ENCODE assay signal across 32 mouse cellular contexts in the genomic region with DNA sequence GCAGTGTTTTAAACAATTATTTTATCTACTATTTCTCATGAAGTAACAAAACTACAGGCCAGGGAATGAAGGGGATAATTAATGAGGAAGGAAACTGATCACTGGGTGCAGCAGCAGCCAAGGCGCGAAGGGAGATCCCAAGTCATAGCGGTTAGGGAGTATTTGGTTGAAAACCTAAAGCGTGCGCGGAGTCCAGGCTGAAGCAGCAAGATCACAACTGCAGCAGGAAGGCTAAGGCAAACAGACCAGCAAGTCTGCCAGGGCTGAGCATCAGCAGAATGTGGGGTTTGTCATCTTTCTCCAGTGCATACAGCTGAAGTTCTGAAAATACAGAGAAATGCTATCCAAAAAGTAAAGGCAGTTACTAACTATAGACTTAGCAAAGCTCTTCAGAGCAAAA.
A peak's percentile ranks its signal among the peaks of the same experiment; 100 is the strongest.
DNase-seq lines count a peak whose midpoint lies in the region; ATAC-seq lines count a peak whose summit lies in the region.
"Had no signal": no experiment of that assay in that cellular context is flagged by ENCODE, and none has a peak within 500 bp of the region (broad histone marks: within the 10 kb centered on the region; RNA-seq: fewer than 3 reads in every experiment).

No protein-coding gene starts in this region.

- no peaks in the 10 kb centered on the region for H3K36me3 ChIP-seq in heart, embryonic 11.5 days (ENCODE audit: control insufficient read depth, insufficient read depth, low read length)
- H3K36me3 ChIP-seq in midbrain, embryonic 11.5 days (ENCODE audit: control insufficient read depth, insufficient read depth, low read length): no peaks in the 10 kb centered on the region
- no peaks in the 10 kb centered on the region for H3K36me3 ChIP-seq in midbrain, embryonic 15.5 days (replicated peaks)
- H3K36me3 ChIP-seq in embryonic facial prominence, embryonic 14.5 days (ENCODE audit: control insufficient read depth, insufficient read depth, low read length): no peaks in the 10 kb centered on the region
- H3K36me3 ChIP-seq in stomach, embryonic 15.5 days: no peaks in the 10 kb centered on the region
- no peaks in the 10 kb centered on the region for H3K36me3 ChIP-seq in hindbrain, embryonic 13.5 days
- H3K36me3 ChIP-seq: embryonic facial prominence, embryonic 13.5 days; forebrain, embryonic 12.5 days; G1E; heart, embryonic 13.5 days; hindbrain, embryonic 10.5 days; kidney, embryonic 15.5 days; liver, embryonic 15.5 days; lung, embryonic 15.5 days; midbrain, embryonic 13.5 days; neural tube, embryonic 15.5 days had no signal

- ATAC-seq in heart, embryonic 11.5 days (replicated peaks; ENCODE audit: insufficient number of reproducible peaks, low FRiP score, low TSS enrichment): no peak
- no peak for ATAC-seq in midbrain, embryonic 11.5 days (ENCODE audit: low FRiP score)
- ATAC-seq in midbrain, embryonic 15.5 days (replicated peaks): no peak
- no peak for ATAC-seq in embryonic facial prominence, embryonic 14.5 days (ENCODE audit: low read depth)
- ATAC-seq in stomach, embryonic 15.5 days (ENCODE audit: insufficient read depth, low FRiP score, low read depth): no peak
- ATAC-seq in hindbrain, embryonic 13.5 days (ENCODE audit: low FRiP score): no peak
- ATAC-seq: hindbrain, embryonic 16.5 days; midbrain, embryonic 13.5 days had no signal

- no peak overlapping the region for H3K4me2 ChIP-seq in heart, embryonic 11.5 days
- H3K4me2 ChIP-seq in midbrain, embryonic 11.5 days: no peak overlapping the region
- no peak overlapping the region for H3K4me2 ChIP-seq in midbrain, embryonic 15.5 days
- no peak overlapping the region for H3K4me2 ChIP-seq in embryonic facial prominence, embryonic 14.5 days (ENCODE audit: low read depth, low read length)
- H3K4me2 ChIP-seq in stomach, embryonic 15.5 days: no peak overlapping the region
- H3K4me2 ChIP-seq in hindbrain, embryonic 13.5 days: no peak overlapping the region
- H3K4me2 ChIP-seq: embryonic facial prominence, embryonic 13.5 days; forebrain, embryonic 12.5 days; heart, embryonic 13.5 days; kidney, embryonic 15.5 days; liver, embryonic 15.5 days; lung, embryonic 15.5 days; midbrain, embryonic 13.5 days; neural tube, embryonic 15.5 days had no signal

- DNase-seq in heart, adult 11 months: peak; percentile 22
- peak; percentile 78 for DNase-seq in midbrain, embryonic 11.5 days (ENCODE audit: low spot score, missing footprints)
- DNase-seq in embryonic facial prominence, embryonic 14.5 days (ENCODE audit: low spot score): no peak
- DNase-seq in gastrocnemius, postnatal 4 days (ENCODE audit: low spot score in 2 of 2): no peak
- DNase-seq: adrenal gland, adult 8-10 months; cerebellum, adult 11 months; cerebellum, adult 9-11 months; embryo, embryonic 11 days; gastrocnemius, postnatal 25 days; heart, adult 2 months; heart, postnatal 14 days; kidney, adult 18-20 months; kidney, postnatal 25 days; liver; lung, postnatal 36 days; thymus, adult 2 months; thymus, postnatal 36 days had no signal

- no peak overlapping the region for H3K9ac ChIP-seq in heart, embryonic 11.5 days (ENCODE audit: low read depth, low read length)
- H3K9ac ChIP-seq in midbrain, embryonic 11.5 days (ENCODE audit: low read length): no peak overlapping the region
- H3K9ac ChIP-seq in midbrain, embryonic 15.5 days: no peak overlapping the region
- no peak overlapping the region for H3K9ac ChIP-seq in embryonic facial prominence, embryonic 14.5 days (ENCODE audit: low read depth, low read length)
- no peak overlapping the region for H3K9ac ChIP-seq in stomach, embryonic 15.5 days
- H3K9ac ChIP-seq in hindbrain, embryonic 13.5 days: no peak overlapping the region
- H3K9ac ChIP-seq: embryonic facial prominence, embryonic 13.5 days; forebrain, embryonic 12.5 days; heart, embryonic 13.5 days; kidney, embryonic 15.5 days; liver, embryonic 15.5 days; lung, embryonic 15.5 days; midbrain, embryonic 13.5 days; neural tube, embryonic 15.5 days had no signal

- WGBS in heart, embryonic 11.5 days (ENCODE audit: insufficient replicate concordance): 88% methylated on average over 6 of the region's 6 CpGs
- WGBS in midbrain, embryonic 11.5 days: 96% methylated on average over 6 of the region's 6 CpGs
- whole genome bisulfite sequencing in midbrain, embryonic 15.5 days: 94% methylated on average over 6 of the region's 6 CpGs
- 86% methylated on average over 6 of the region's 6 CpGs for WGBS in embryonic facial prominence, embryonic 14.5 days
- WGBS in stomach, embryonic 15.5 days: 73% methylated on average over 6 of the region's 6 CpGs
- 90% methylated on average over 6 of the region's 6 CpGs for WGBS in hindbrain, embryonic 13.5 days

- H3K27ac ChIP-seq in heart, embryonic 11.5 days (ENCODE audit: low read depth, low read length): no peak overlapping the region
- no peak overlapping the region for H3K27ac ChIP-seq in midbrain, embryonic 11.5 days (ENCODE audit: low read depth, low read length)
- H3K27ac ChIP-seq in midbrain, embryonic 15.5 days: no peak overlapping the region
- peak overlapping the region; percentile 19 for H3K27ac ChIP-seq in embryonic facial prominence, embryonic 14.5 days (replicated peaks; ENCODE audit: low read depth, low read length)
- H3K27ac ChIP-seq in stomach, embryonic 15.5 days: peak overlapping the region; percentile 67; the same call in 1 of the 2 replicates
- no peak overlapping the region for H3K27ac ChIP-seq in hindbrain, embryonic 13.5 days
- H3K27ac ChIP-seq: embryonic facial prominence, embryonic 13.5 days; forebrain, embryonic 12.5 days; heart, adult 2 months; heart, embryonic 13.5 days; kidney, embryonic 15.5 days; liver, embryonic 15.5 days; lung, embryonic 15.5 days; midbrain, embryonic 13.5 days; neural tube, embryonic 15.5 days had no signal

- H3K4me1 ChIP-seq in heart, embryonic 11.5 days (ENCODE audit: control insufficient read depth, insufficient read depth, low read length): peaks cover 9% of the 10 kb centered on the region
- peaks cover 25% of the 10 kb centered on the region for H3K4me1 ChIP-seq in midbrain, embryonic 11.5 days (ENCODE audit: control insufficient read depth, insufficient read depth, low read length)
- H3K4me1 ChIP-seq in midbrain, embryonic 15.5 days: peaks cover 8% of the 10 kb centered on the region; the same call in 1 of the 2 replicates
- H3K4me1 ChIP-seq in embryonic facial prominence, embryonic 14.5 days (ENCODE audit: control insufficient read depth, insufficient read depth, low read length): no peaks in the 10 kb centered on the region; the same call in 1 of the 2 replicates
- no peaks in the 10 kb centered on the region for H3K4me1 ChIP-seq in stomach, embryonic 15.5 days
- peaks cover 13% of the 10 kb centered on the region for H3K4me1 ChIP-seq in hindbrain, embryonic 13.5 days (replicated peaks)
- H3K4me1 ChIP-seq: liver, embryonic 15.5 days had no signal

- H3K4me3 ChIP-seq in heart, embryonic 11.5 days (ENCODE audit: low read depth, low read length): no peak overlapping the region
- no peak overlapping the region for H3K4me3 ChIP-seq in midbrain, embryonic 11.5 days (ENCODE audit: low read depth, low read length)
- no peak overlapping the region for H3K4me3 ChIP-seq in midbrain, embryonic 15.5 days
- H3K4me3 ChIP-seq in embryonic facial prominence, embryonic 14.5 days (ENCODE audit: low read depth, low read length): no peak overlapping the region
- H3K4me3 ChIP-seq in stomach, embryonic 15.5 days (replicated peaks): no peak overlapping the region
- no peak overlapping the region for H3K4me3 ChIP-seq in hindbrain, embryonic 13.5 days
- H3K4me3 ChIP-seq: embryonic facial prominence, embryonic 13.5 days; forebrain, embryonic 12.5 days; heart, adult 2 months; heart, embryonic 13.5 days; hindbrain, embryonic 10.5 days; kidney, embryonic 15.5 days; liver, embryonic 15.5 days; lung, embryonic 15.5 days; midbrain, embryonic 13.5 days; neural tube, embryonic 15.5 days had no signal

- no peaks in the 10 kb centered on the region for H3K27me3 ChIP-seq in heart, embryonic 11.5 days (ENCODE audit: control insufficient read depth, insufficient read depth, low read length)
- no peaks in the 10 kb centered on the region for H3K27me3 ChIP-seq in midbrain, embryonic 11.5 days (ENCODE audit: control insufficient read depth, insufficient read depth, low read length)
- no peaks in the 10 kb centered on the region for H3K27me3 ChIP-seq in midbrain, embryonic 15.5 days (replicated peaks)
- H3K27me3 ChIP-seq in embryonic facial prominence, embryonic 14.5 days (replicated peaks; ENCODE audit: control insufficient read depth, insufficient read depth, low read length): no peaks in the 10 kb centered on the region
- H3K27me3 ChIP-seq in stomach, embryonic 15.5 days (replicated peaks): no peaks in the 10 kb centered on the region
- no peaks in the 10 kb centered on the region for H3K27me3 ChIP-seq in hindbrain, embryonic 13.5 days
- H3K27me3 ChIP-seq: embryonic facial prominence, embryonic 13.5 days; forebrain, embryonic 12.5 days; heart, embryonic 13.5 days; kidney, embryonic 15.5 days; liver, embryonic 15.5 days; lung, embryonic 15.5 days; midbrain, embryonic 13.5 days; neural tube, embryonic 15.5 days had no signal

- no peaks in the 10 kb centered on the region for H3K9me3 ChIP-seq in heart, embryonic 11.5 days (replicated peaks; ENCODE audit: control insufficient read depth, low read length)
- H3K9me3 ChIP-seq in midbrain, embryonic 11.5 days (ENCODE audit: control insufficient read depth, low read length): no peaks in the 10 kb centered on the region
- H3K9me3 ChIP-seq in midbrain, embryonic 15.5 days: no peaks in the 10 kb centered on the region
- no peaks in the 10 kb centered on the region for H3K9me3 ChIP-seq in embryonic facial prominence, embryonic 14.5 days (ENCODE audit: control insufficient read depth, low read length)
- H3K9me3 ChIP-seq in stomach, embryonic 15.5 days: no peaks in the 10 kb centered on the region
- H3K9me3 ChIP-seq in hindbrain, embryonic 13.5 days: no peaks in the 10 kb centered on the region
- H3K9me3 ChIP-seq: embryonic facial prominence, embryonic 13.5 days; forebrain, embryonic 12.5 days; G1E; heart, embryonic 13.5 days; hindbrain, embryonic 10.5 days; kidney, embryonic 15.5 days; liver, embryonic 15.5 days; lung, embryonic 15.5 days; midbrain, embryonic 13.5 days; neural tube, embryonic 15.5 days had no signal

Comparison
In these comparisons a context has a peak if more than half of its experiments do, and no peak if none do; other contexts are left out.
1. DNase-seq: peak in heart, adult 11 months (single experiment) and midbrain, embryonic 11.5 days (single experiment); none in embryonic facial prominence, embryonic 14.5 days (single experiment) and gastrocnemius, postnatal 4 days (0 of 2).
2. H3K27ac ChIP-seq: peak in embryonic facial prominence, embryonic 14.5 days (single experiment) and stomach, embryonic 15.5 days (single experiment); none in heart, embryonic 11.5 days (single experiment), midbrain, embryonic 11.5 days (single experiment), midbrain, embryonic 15.5 days (single experiment) and hindbrain, embryonic 13.5 days (single experiment).